8 mouse cellular contexts compared by ENCODE assay signal in genomic region chr5:121452026-121452869, GRCm38 (mm10). TPM values are rescaled to one million over a fixed set of nuclear protein-coding genes. Genes with fewer than 3 reads are reported as not detected.
DNase-seq lines count a peak whose midpoint lies in the region; ATAC-seq and TF ChIP-seq lines count a peak whose summit lies in the region.

Gene Erp29, minus strand, starts transcription at chr5:121452506.

- no peaks in the 10 kb centered on the region for H3K27me3 ChIP-seq in CH12.LX (replicated peaks)
- H3K27me3 ChIP-seq in forebrain, embryonic 12.5 days, result no peaks in the 10 kb centered on the region
- no peaks in the 10 kb centered on the region for H3K27me3 ChIP-seq in heart, postnatal 0 days (ENCODE audit: control insufficient read depth, insufficient read depth, low read length)
- H3K27me3 ChIP-seq in liver, embryonic 16.5 days (ENCODE audit: control insufficient read depth, insufficient read depth, low read depth, low read length), result no peaks in the 10 kb centered on the region
- H3K27me3 ChIP-seq in neural tube, embryonic 13.5 days, result no peaks in the 10 kb centered on the region
- H3K27me3 ChIP-seq in testis, adult 2 months (ENCODE audit: control insufficient read depth, insufficient read depth, low read length), result no peaks in the 10 kb centered on the region

- peak; percentile 91 for DNase-seq in CH12.LX (ENCODE audit: extremely low read depth)
- DNase-seq in c-Kit-positive CD71-positive TER-119-negative erythroid progenitor cells, embryonic 14.5 days (ENCODE audit: low read depth), result peak; percentile 86
- peak; percentile 92 for DNase-seq in heart, postnatal 0 days (ENCODE audit: low spot score)
- DNase-seq in kidney, postnatal 4 days, result peak; percentile 99

- peaks cover 25% of the 10 kb centered on the region for H3K79me2 ChIP-seq in CH12.LX (replicated peaks; ENCODE audit: control insufficient read depth, extremely low read depth, insufficient read depth, poor library complexity, severe bottlenecking)

- H3K36me3 ChIP-seq in CH12.LX (replicated peaks in 1 of 2; ENCODE audit: control insufficient read depth in 1 of 2, insufficient read depth in 1 of 2, low read length in 1 of 2), result peaks cover 21 to 37% of the 10 kb centered on the region in 2 experiments
- H3K36me3 ChIP-seq in forebrain, embryonic 12.5 days (replicated peaks), result peaks cover 27% of the 10 kb centered on the region
- H3K36me3 ChIP-seq in heart, postnatal 0 days (replicated peaks; ENCODE audit: control insufficient read depth, insufficient read depth, low read length), result peaks cover 21% of the 10 kb centered on the region
- peaks cover 9% of the 10 kb centered on the region for H3K36me3 ChIP-seq in liver, embryonic 16.5 days (ENCODE audit: control insufficient read depth, insufficient read depth)
- H3K36me3 ChIP-seq in neural tube, embryonic 13.5 days, result peaks cover 27% of the 10 kb centered on the region
- H3K36me3 ChIP-seq in testis, adult 2 months (ENCODE audit: control insufficient read depth, insufficient read depth, low read length), result no peaks in the 10 kb centered on the region

- under 1% methylated on average over 86 of the region's 97 CpGs for WGBS in forebrain, embryonic 12.5 days
- 1% methylated on average over 80 of the region's 97 CpGs for WGBS in heart, postnatal 0 days
- under 1% methylated on average over 86 of the region's 97 CpGs for WGBS in liver, embryonic 16.5 days (ENCODE audit: insufficient replicate concordance)
- under 1% methylated on average over 79 of the region's 97 CpGs for WGBS in neural tube, embryonic 13.5 days

- no peak for TF ChIP-seq EP300 in CH12.LX (IDR thresholded peaks at IDR 0.05; ENCODE audit: low read length)
- TF ChIP-seq EP300 in heart, postnatal 0 days (IDR thresholded peaks at IDR 0.05; ENCODE audit: low read depth), result no peak

- dilution Hi-C loops in CH12.LX (cut with MboI; ENCODE audit: extremely low pct_ligation_motif_present, extremely low pct_unique_long_range_greater_than_20kb, low sequenced_read_pairs), result no loop called here

- TF ChIP-seq POLR2A in CH12.LX (IDR thresholded peaks at IDR 0.05; ENCODE audit: low read depth, low read length), result peak; percentile 90
- TF ChIP-seq POLR2A in testis, adult 2 months (IDR thresholded peaks at IDR 0.05; ENCODE audit: control insufficient read depth, low read depth, low read length), result peak; percentile 100

- H3K4me1 ChIP-seq in CH12.LX (ENCODE audit: control insufficient read depth in 1 of 2, insufficient read depth in 2 of 2), result peaks cover 9 to 58% of the 10 kb centered on the region in 2 experiments
- peaks cover 28% of the 10 kb centered on the region for H3K4me1 ChIP-seq in forebrain, embryonic 12.5 days
- peaks cover 30% of the 10 kb centered on the region for H3K4me1 ChIP-seq in heart, postnatal 0 days (ENCODE audit: control insufficient read depth, insufficient read depth)
- peaks cover 34% of the 10 kb centered on the region for H3K4me1 ChIP-seq in liver, embryonic 16.5 days (ENCODE audit: control insufficient read depth, low read depth, low read length)
- peaks cover 41% of the 10 kb centered on the region for H3K4me1 ChIP-seq in neural tube, embryonic 13.5 days (replicated peaks)
- H3K4me1 ChIP-seq in testis, adult 2 months (ENCODE audit: control insufficient read depth, insufficient read depth, low read length), result peaks cover 9% of the 10 kb centered on the region

- H3K9me3 ChIP-seq in CH12.LX (replicated peaks; ENCODE audit: low read length), result peaks cover 2% of the 10 kb centered on the region
- H3K9me3 ChIP-seq in forebrain, embryonic 12.5 days, result 0 out of 2 replicates have a peak, but pooled peaks cover 2% of the 10 kb centered on the region
- H3K9me3 ChIP-seq in heart, postnatal 0 days (replicated peaks; ENCODE audit: control insufficient read depth, low read length), result no peaks in the 10 kb centered on the region
- no peaks in the 10 kb centered on the region for H3K9me3 ChIP-seq in liver, embryonic 16.5 days (replicated peaks; ENCODE audit: control insufficient read depth, low read length)
- no peaks in the 10 kb centered on the region for H3K9me3 ChIP-seq in neural tube, embryonic 13.5 days

- no peak for TF ChIP-seq RAD21 in CH12.LX (IDR thresholded peaks at IDR 0.05; ENCODE audit: low read depth, low read length)

- peak within 1 kb of the TSS; percentile 69 to 98 (median 89) for H3K4me3 ChIP-seq in CH12.LX (replicated peaks in 1 of 3; ENCODE audit: low read depth in 2 of 3, low read length in 2 of 3, poor library complexity in 1 of 3)
- H3K4me3 ChIP-seq in forebrain, embryonic 12.5 days (replicated peaks), result peak within 1 kb of the TSS; percentile 81
- peak within 1 kb of the TSS; percentile 73 for H3K4me3 ChIP-seq in heart, postnatal 0 days (ENCODE audit: low read depth, low read length)
- peak within 1 kb of the TSS; percentile 93 for H3K4me3 ChIP-seq in liver, embryonic 16.5 days (ENCODE audit: low read depth, low read length)
- peak within 1 kb of the TSS; percentile 79 for H3K4me3 ChIP-seq in neural tube, embryonic 13.5 days
- H3K4me3 ChIP-seq in testis, adult 2 months (ENCODE audit: control insufficient read depth, low read depth, low read length), result peak within 1 kb of the TSS; percentile 95

- H3K9ac ChIP-seq in CH12.LX (ENCODE audit: insufficient read depth, low read depth), result peak within 1 kb of the TSS; percentile 98
- peak within 1 kb of the TSS; percentile 94 for H3K9ac ChIP-seq in forebrain, embryonic 12.5 days
- peak within 1 kb of the TSS; percentile 86 for H3K9ac ChIP-seq in heart, postnatal 0 days (replicated peaks; ENCODE audit: low read depth, low read length)
- H3K9ac ChIP-seq in liver, embryonic 16.5 days (ENCODE audit: low read depth, low read length), result peak within 1 kb of the TSS; percentile 97
- H3K9ac ChIP-seq in neural tube, embryonic 13.5 days, result peak within 1 kb of the TSS; percentile 98

- H3K27ac ChIP-seq in CH12.LX (ENCODE audit: insufficient read depth, low read depth), result peak within 1 kb of the TSS; percentile 87
- peak within 1 kb of the TSS; percentile 94 for H3K27ac ChIP-seq in forebrain, embryonic 12.5 days
- H3K27ac ChIP-seq in heart, postnatal 0 days (ENCODE audit: low read depth), result peak within 1 kb of the TSS; percentile 99
- peak within 1 kb of the TSS; percentile 92 for H3K27ac ChIP-seq in liver, embryonic 16.5 days (ENCODE audit: low read length)
- H3K27ac ChIP-seq in neural tube, embryonic 13.5 days (replicated peaks), result peak within 1 kb of the TSS; percentile 96
- peak within 1 kb of the TSS; percentile 97 for H3K27ac ChIP-seq in testis, adult 2 months (ENCODE audit: control insufficient read depth, insufficient read depth, low read depth, low read length)

- in situ Hi-C loops in CH12.LX (cut with MboI; ENCODE audit: low pct_ligation_motif_present, low pct_unique_long_range_greater_than_20kb, low sequenced_read_pairs), result no loop called here

- ATAC-seq in forebrain, embryonic 12.5 days (ENCODE audit: low FRiP score), result peak; percentile 94
- ATAC-seq in heart, postnatal 0 days (ENCODE audit: insufficient read depth, low read depth), result peak; percentile 90
- ATAC-seq in liver, embryonic 16.5 days (ENCODE audit: low read depth), result peak; percentile 96
- peak; percentile 95 for ATAC-seq in neural tube, embryonic 13.5 days (ENCODE audit: low read depth)

- peak within 1 kb of the TSS; percentile 61 for H3K4me2 ChIP-seq in CH12.LX (ENCODE audit: insufficient read depth, low read depth, poor library complexity, severe bottlenecking)
- peak within 1 kb of the TSS; percentile 68 for H3K4me2 ChIP-seq in forebrain, embryonic 12.5 days
- H3K4me2 ChIP-seq in heart, postnatal 0 days (ENCODE audit: low read depth, low read length), result peak within 1 kb of the TSS; percentile 94
- peak within 1 kb of the TSS; percentile 96 for H3K4me2 ChIP-seq in liver, embryonic 16.5 days (ENCODE audit: low read depth, low read length)
- H3K4me2 ChIP-seq in neural tube, embryonic 13.5 days, result peak within 1 kb of the TSS; percentile 81

- no peak for TF ChIP-seq CTCF in CH12.LX (conservative IDR thresholded peaks at IDR 0.05 in 1 of 2, IDR thresholded peaks at IDR 0.05 in 1 of 2; ENCODE audit: low read depth in 2 of 2, low read length in 2 of 2)
- no peak for TF ChIP-seq CTCF in heart, postnatal 0 days (IDR thresholded peaks at IDR 0.05; ENCODE audit: low read depth)
- TF ChIP-seq CTCF in testis, adult 2 months (IDR thresholded peaks at IDR 0.05; ENCODE audit: control insufficient read depth, insufficient read depth, insufficient replicate concordance, low read depth, low read length), result no peak

TF ChIP-seq in CH12.LX, 34 proteins besides CTCF, POLR2A, EP300 and RAD21 (continues in another document):
- TF ChIP-seq CHD1 (IDR thresholded peaks at IDR 0.05; ENCODE audit: low read depth, low read length), result no peak
- peak; percentile 93 for TF ChIP-seq NELFE (IDR thresholded peaks at IDR 0.05; ENCODE audit: low read depth, low read length)
- TF ChIP-seq TBP (conservative IDR thresholded peaks at IDR 0.05; ENCODE audit: low read depth, low read length), result 0 out of 2 replicates have a peak, but pooled peaks have one; percentile 49
- no peak; the same call in 1 of the 2 replicates for TF ChIP-seq USF2 (conservative IDR thresholded peaks at IDR 0.05; ENCODE audit: low read depth, low read length)
- peak; percentile 95 for TF ChIP-seq NRF1 (IDR thresholded peaks at IDR 0.05; ENCODE audit: low read depth, low read length)
- TF ChIP-seq MYC (IDR thresholded peaks at IDR 0.05; ENCODE audit: low read depth, low read length), result peak; percentile 52; the same call in 1 of the 2 replicates
- TF ChIP-seq MAX (IDR thresholded peaks at IDR 0.05; ENCODE audit: low read length), result peak; percentile 76; the same call in 1 of the 2 replicates
- no peak for TF ChIP-seq MEF2A (IDR thresholded peaks at IDR 0.05; ENCODE audit: borderline replicate concordance, low read depth, low read length)
- peak; percentile 98 for TF ChIP-seq CHD2 (IDR thresholded peaks at IDR 0.05; ENCODE audit: low read length)
- peak; percentile 86; the same call in 1 of the 2 replicates for TF ChIP-seq UBTF (IDR thresholded peaks at IDR 0.05; ENCODE audit: low read depth, low read length)
- peak; percentile 96 for TF ChIP-seq SIN3A (IDR thresholded peaks at IDR 0.05; ENCODE audit: low read length)
- TF ChIP-seq ELF1 (IDR thresholded peaks at IDR 0.05; ENCODE audit: low read depth, low read length), result peak; percentile 64
- TF ChIP-seq ETS1 (conservative IDR thresholded peaks at IDR 0.05; ENCODE audit: low read depth, low read length), result no peak

RNA-seq across cellular contexts. Expression of gene Erp29, which starts in this region (rescaled TPM):
- 252 and 297 TPM in 2 replicates for total RNA-seq in CH12.LX (2012; rRNA removed)
- 204 and 243 TPM in 2 replicates for total RNA-seq in CH12.LX (2014; rRNA removed)
- polyA plus RNA-seq in CH12.LX (2012; ENCODE audit: insufficient read length, low read depth), result 258 and 286 TPM in 2 replicates
- 103 and 115 TPM in 2 replicates for polyA plus RNA-seq in forebrain, embryonic 12.5 days (2016; fragmentation: Nextera tagmentation; extraction: Ambion mirVana)
- total RNA-seq in heart, postnatal 0 days (2014; rRNA removed; ENCODE audit: low replicate concordance), result 32.5 and 55.4 TPM in 2 replicates
- 89.3 and 96.5 TPM in 2 replicates for polyA plus RNA-seq in heart, postnatal 0 days (2015; fragmentation: Nextera tagmentation; extraction: Ambion mirVana)
- polyA plus RNA-seq in liver, embryonic 16.5 days (2015; fragmentation: Nextera tagmentation; extraction: Ambion mirVana), result 80.4 and 86.0 TPM in 2 replicates
- 171 and 174 TPM in 2 replicates for polyA plus RNA-seq in neural tube, embryonic 13.5 days (2015; fragmentation: Nextera tagmentation; extraction: Ambion mirVana)
- polyA plus RNA-seq in testis, adult 2 months (2012; rRNA removed), result 81.3 and 102 TPM in 2 replicates

Comparison
In these comparisons a context has a peak if more than half of its experiments do, and no peak if none do; other contexts are left out.
1. Peak in every context shown above with its lines: DNase-seq, ATAC-seq, H3K4me3 ChIP-seq and H3K27ac ChIP-seq.